19 mouse cellular contexts compared by ENCODE assay signal in the genomic region with DNA sequence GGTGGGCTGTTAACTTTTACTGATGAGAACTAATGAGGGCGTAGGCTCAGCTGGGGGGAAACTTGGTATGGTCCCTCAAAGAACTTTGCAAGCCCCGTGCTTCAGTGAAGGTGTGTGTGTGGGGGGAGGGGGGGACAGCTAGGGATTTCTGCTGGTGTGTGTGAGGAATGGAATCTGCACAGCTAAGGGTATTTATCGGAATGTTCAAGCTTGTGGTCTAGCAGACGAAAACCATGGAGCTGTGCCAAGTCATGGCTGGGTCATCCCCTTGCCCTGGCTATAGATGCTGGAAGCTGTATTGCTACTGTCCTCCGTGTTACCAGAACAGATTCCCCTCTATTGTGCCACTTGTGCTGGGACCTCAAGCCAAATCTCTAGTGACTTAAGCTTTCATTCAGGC.
DNase-seq lines count a peak whose midpoint lies in the region; ATAC-seq and TF ChIP-seq lines count a peak whose summit lies in the region.
"Had no signal": no experiment of that assay in that cellular context is flagged by ENCODE, and none has a peak within 500 bp of the region (broad histone marks: within the 10 kb centered on the region; RNA-seq: fewer than 3 reads in every experiment).

No protein-coding gene starts in this region.

- H3K27me3 ChIP-seq in heart, embryonic 12.5 days (replicated peaks): no peaks in the 10 kb centered on the region
- no peaks in the 10 kb centered on the region for H3K27me3 ChIP-seq in lung, embryonic 14.5 days (ENCODE audit: insufficient read depth, low read length)
- no peaks in the 10 kb centered on the region for H3K27me3 ChIP-seq in heart, embryonic 14.5 days (ENCODE audit: control insufficient read depth, insufficient read depth, low read length)
- H3K27me3 ChIP-seq: hindbrain, embryonic 13.5 days; lung, embryonic 15.5 days; midbrain, embryonic 13.5 days; neural tube, embryonic 12.5 days had no signal

- H3K4me1 ChIP-seq in heart, embryonic 12.5 days (replicated peaks): peaks cover 8% of the 10 kb centered on the region
- H3K4me1 ChIP-seq in lung, embryonic 14.5 days (ENCODE audit: insufficient read depth): no peaks in the 10 kb centered on the region
- no peaks in the 10 kb centered on the region for H3K4me1 ChIP-seq in lung, adult 2 months (ENCODE audit: control insufficient read depth, insufficient read depth, low read length)
- peaks cover 4 to 14% of the 10 kb centered on the region in 2 experiments; a peak in 2 of 4 replicates for H3K4me1 ChIP-seq in heart, embryonic 14.5 days (ENCODE audit: control insufficient read depth in 2 of 2, insufficient read depth in 2 of 2, low read length in 2 of 2)
- H3K4me1 ChIP-seq: neural tube, embryonic 12.5 days had no signal

- no peak for TF ChIP-seq POLR2A in lung, adult 2 months (IDR thresholded peaks at IDR 0.05; ENCODE audit: borderline replicate concordance, extremely low read depth, low read depth, low read length)

- 41% methylated on average over 5 of the region's 5 CpGs for WGBS in heart, embryonic 12.5 days
- 32% methylated on average over 5 of the region's 5 CpGs for WGBS in lung, embryonic 14.5 days
- 49% methylated on average over 5 of the region's 5 CpGs for WGBS in lung, adult 2 months
- WGBS in heart, embryonic 14.5 days: 35% methylated on average over 5 of the region's 5 CpGs

- H3K9ac ChIP-seq in heart, embryonic 12.5 days: no peak overlapping the region
- no peak overlapping the region for H3K9ac ChIP-seq in lung, embryonic 14.5 days
- no peak overlapping the region for H3K9ac ChIP-seq in heart, embryonic 14.5 days (ENCODE audit: low read length)
- H3K9ac ChIP-seq: hindbrain, embryonic 13.5 days; lung, embryonic 15.5 days; midbrain, embryonic 13.5 days; neural tube, embryonic 12.5 days had no signal

- H3K36me3 ChIP-seq in heart, embryonic 12.5 days: no peaks in the 10 kb centered on the region
- no peaks in the 10 kb centered on the region for H3K36me3 ChIP-seq in lung, embryonic 14.5 days (ENCODE audit: insufficient read depth)
- H3K36me3 ChIP-seq in heart, embryonic 14.5 days (ENCODE audit: control insufficient read depth, insufficient read depth, low read length): no peaks in the 10 kb centered on the region
- H3K36me3 ChIP-seq: hindbrain, embryonic 13.5 days; limb, embryonic 10.5 days; lung, embryonic 15.5 days; midbrain, embryonic 13.5 days; neural tube, embryonic 12.5 days had no signal

- no peak for TF ChIP-seq CTCF in lung, embryonic 14.5 days (IDR thresholded peaks at IDR 0.05; ENCODE audit: low read depth)
- no peak for TF ChIP-seq CTCF in lung, adult 2 months (IDR thresholded peaks at IDR 0.05; ENCODE audit: insufficient read depth, low read length)

- no peak overlapping the region for H3K4me2 ChIP-seq in heart, embryonic 12.5 days
- H3K4me2 ChIP-seq in lung, embryonic 14.5 days: no peak overlapping the region
- H3K4me2 ChIP-seq in heart, embryonic 14.5 days (ENCODE audit: low read length): peak overlapping the region; percentile 29
- H3K4me2 ChIP-seq: hindbrain, embryonic 13.5 days; lung, embryonic 15.5 days; midbrain, embryonic 13.5 days; neural tube, embryonic 12.5 days had no signal

- H3K9me3 ChIP-seq in heart, embryonic 12.5 days (replicated peaks): no peaks in the 10 kb centered on the region
- no peaks in the 10 kb centered on the region for H3K9me3 ChIP-seq in lung, embryonic 14.5 days (ENCODE audit: low read depth, low read length)
- H3K9me3 ChIP-seq in heart, embryonic 14.5 days (ENCODE audit: control insufficient read depth, low read length): no peaks in the 10 kb centered on the region
- H3K9me3 ChIP-seq: hindbrain, embryonic 13.5 days; limb, embryonic 10.5 days; lung, embryonic 15.5 days; midbrain, embryonic 13.5 days; neural tube, embryonic 12.5 days had no signal

- H3K4me3 ChIP-seq in heart, embryonic 12.5 days: no peak overlapping the region
- H3K4me3 ChIP-seq in lung, embryonic 14.5 days (ENCODE audit: low read depth, low read length): no peak overlapping the region
- H3K4me3 ChIP-seq in lung, adult 2 months (replicated peaks; ENCODE audit: extremely low read depth, low read depth, low read length): no peak overlapping the region
- no peak overlapping the region for H3K4me3 ChIP-seq in heart, embryonic 14.5 days (ENCODE audit: control insufficient read depth in 1 of 2, insufficient read depth in 1 of 2, low read depth in 1 of 2, low read length in 2 of 2)
- H3K4me3 ChIP-seq: hindbrain, embryonic 13.5 days; layer of hippocampus, adult 2 months; limb, embryonic 10.5 days; lung, embryonic 15.5 days; midbrain, embryonic 13.5 days; neural tube, embryonic 12.5 days had no signal

- 0 out of 2 replicates have a peak, but pooled peaks have one; percentile 45 for ATAC-seq in heart, embryonic 12.5 days (ENCODE audit: insufficient number of reproducible peaks, low FRiP score)
- ATAC-seq in lung, embryonic 14.5 days (ENCODE audit: insufficient read depth): no peak
- 0 out of 2 replicates have a peak, but pooled peaks have one; percentile 17 for ATAC-seq in heart, embryonic 14.5 days (ENCODE audit: insufficient number of reproducible peaks, insufficient read depth, low FRiP score, low read depth)
- ATAC-seq: forebrain, embryonic 16.5 days; inflammation-experienced regulatory T-cells, adult 6 months; midbrain, embryonic 13.5 days had no signal

- intact Hi-C loops in heart, postnatal 25 days (cut with DNase I): no loop called here

- no peak for DNase-seq in heart, postnatal 25 days (ENCODE audit: low spot score)
- DNase-seq in lung, embryonic 14.5 days: peak; percentile 63
- no peak for DNase-seq in lung, adult 2 months
- DNase-seq in yolk sac, embryonic 10.5 days (ENCODE audit: low spot score): peak; percentile 32
- DNase-seq in adrenal gland, adult 18-20 months (ENCODE audit: low spot score in 2 of 2): no peak
- DNase-seq: adrenal gland, postnatal 10 days; B cell, adult 2 months; kidney, adult 8-10 months; right cerebral cortex, postnatal 4 days had no signal

- no peak overlapping the region for H3K27ac ChIP-seq in heart, embryonic 12.5 days (ENCODE audit: poor library complexity, severe bottlenecking)
- H3K27ac ChIP-seq in lung, embryonic 14.5 days (ENCODE audit: low read depth): no peak overlapping the region
- peak overlapping the region in 1 of 2 experiments; percentile 17; a peak in 1 of 4 replicates for H3K27ac ChIP-seq in heart, embryonic 14.5 days (replicated peaks in 1 of 2; ENCODE audit: control insufficient read depth in 1 of 2, insufficient read depth in 1 of 2, low read depth in 2 of 2, low read length in 2 of 2)
- H3K27ac ChIP-seq: hindbrain, embryonic 13.5 days; layer of hippocampus, adult 2 months; limb, embryonic 10.5 days; lung, embryonic 15.5 days; midbrain, embryonic 13.5 days; neural tube, embryonic 12.5 days had no signal

Comparison
In these comparisons a context has a peak if more than half of its experiments do, and no peak if none do; other contexts are left out.
1. DNase-seq: peak in lung, embryonic 14.5 days (single experiment) and yolk sac, embryonic 10.5 days (single experiment); none in heart, postnatal 25 days (single experiment), lung, adult 2 months (single experiment) and adrenal gland, adult 18-20 months (0 of 2).